Mouse (Mus musculus): ENCODE data around the gene Kdelc1. TPM values are rescaled to one million over a fixed set of nuclear protein-coding genes. Genes with fewer than 3 reads are reported as not detected.

Gene Kdelc1
- total RNA-seq, 2 experiments from 2014 or later, result 8.6 to 10.2 TPM

GRCm38 (mm10) chr1:44122256-44122655 is 3.6 kb upstream of the Kdelc1 start:
- H3K27ac ChIP-seq, result no peak overlapping the region
- TF ChIP-seq CTCF (conservative IDR thresholded peaks at IDR 0.05), result no peak
- H3K4me3 ChIP-seq, result no peak overlapping the region
- DNase-seq (ENCODE audit: low spot score in 2 of 2), result no peak

GRCm38 (mm10) chr1:44120074-44120406 is 1.4 kb upstream of the Kdelc1 start:
- no peak for TF ChIP-seq CTCF (conservative IDR thresholded peaks at IDR 0.05)
- Histone ChIP-seq H3K27ac (peak overlapping the region; percentile 98), H3K4me3 (peak overlapping the region; percentile 78)
- no peak for DNase-seq (ENCODE audit: low spot score in 2 of 2)

GRCm38 (mm10) chr1:44119201-44120073 is 829 bp upstream of the Kdelc1 start:
- DNase-seq (ENCODE audit: low spot score in 2 of 2), result peak; percentile 83
- TF ChIP-seq CTCF (conservative IDR thresholded peaks at IDR 0.05), result peak; percentile 73
- Histone ChIP-seq H3K4me3 (peak overlapping the region; percentile 78), H3K27ac (peak overlapping the region; percentile 98)

- Histone ChIP-seq H3K4me3 (peak overlapping the region; percentile 78), H3K27ac (0 out of 2 replicates have a peak overlapping the region, but pooled peaks have one; percentile 70)
- TF ChIP-seq CTCF (conservative IDR thresholded peaks at IDR 0.05), result no peak
- DNase-seq (ENCODE audit: low spot score in 2 of 2), result no peak
Measured at GRCm38 (mm10) chr1:44117571-44117970, 1.0 kb downstream of the Kdelc1 start.

GRCm38 (mm10) chr1:44102939-44103338 is 15.7 kb downstream of the Kdelc1 start:
- Histone ChIP-seq H3K4me3 (peak overlapping the region; percentile 77), H3K27ac (no peak overlapping the region)
- DNase-seq (ENCODE audit: low spot score in 2 of 2), result no peak
- TF ChIP-seq CTCF (conservative IDR thresholded peaks at IDR 0.05), result no peak

- H3K27ac ChIP-seq, result peak within 1 kb of the TSS; percentile 73
- H3K4me3 ChIP-seq, result peak within 1 kb of the TSS; percentile 77
- peak; percentile 41 for TF ChIP-seq CTCF (conservative IDR thresholded peaks at IDR 0.05)
- peak; percentile 93 to 94 for DNase-seq (ENCODE audit: low spot score in 2 of 2)
Measured at GRCm38 (mm10) chr1:44102259-44102717, 16.3 kb downstream of the Kdelc1 start, which contains the start of gene Tex30. Tex30 (minus strand) TSS chr1:44102441.

- no peak for TF ChIP-seq CTCF (conservative IDR thresholded peaks at IDR 0.05)
- Histone ChIP-seq H3K27ac (peak overlapping the region; percentile 72), H3K4me3 (peak overlapping the region; percentile 77)
- no peak for DNase-seq (ENCODE audit: low spot score in 2 of 2)
Measured at GRCm38 (mm10) chr1:44101448-44102225, 17.0 kb downstream of the Kdelc1 start.

- TF ChIP-seq CTCF (conservative IDR thresholded peaks at IDR 0.05), result peak; percentile 88
- peak; percentile 57 to 68 for DNase-seq (ENCODE audit: low spot score in 2 of 2)
- Histone ChIP-seq H3K27ac (no peak overlapping the region), H3K4me3 (no peak overlapping the region)
Measured at GRCm38 (mm10) chr1:44064625-44065024, 54.0 kb downstream of the Kdelc1 start.

GRCm38 (mm10) chr1:44063439-44063838 is 55.2 kb downstream of the Kdelc1 start:
- Histone ChIP-seq H3K27ac (no peak overlapping the region), H3K4me3 (no peak overlapping the region)
- DNase-seq (ENCODE audit: low spot score in 2 of 2), result no peak
- TF ChIP-seq CTCF (conservative IDR thresholded peaks at IDR 0.05), result no peak

GRCm38 (mm10) chr1:44061836-44062235 is 56.8 kb downstream of the Kdelc1 start, which contains the start of gene Gm8251:
Gm8251 (minus strand) TSS chr1:44061936.
- no peak within 1 kb of the TSS for H3K27ac ChIP-seq
- no peak within 1 kb of the TSS for H3K4me3 ChIP-seq
- no peak for TF ChIP-seq CTCF (conservative IDR thresholded peaks at IDR 0.05)
- no peak for DNase-seq (ENCODE audit: low spot score in 2 of 2)

GRCm38 (mm10) chr1:44057805-44058204 is 60.8 kb downstream of the Kdelc1 start:
- no peak for TF ChIP-seq CTCF (conservative IDR thresholded peaks at IDR 0.05)
- DNase-seq (ENCODE audit: low spot score in 2 of 2), result no peak
- Histone ChIP-seq H3K4me3 (no peak overlapping the region), H3K27ac (0 out of 2 replicates have a peak overlapping the region, but pooled peaks have one; percentile 5)

Other genes starting within 250 kb of the Kdelc1 start
- gene Tpp2, start 185.2 kb downstream of the Kdelc1 start, total RNA-seq (2021), result 10 to 100 TPM; 49.6 to 51.5 TPM
- gene Mettl21c, start 98.8 kb downstream of the Kdelc1 start, total RNA-seq (2021), result not detected
- gene Gm8251, start 56.9 kb downstream of the Kdelc1 start, total RNA-seq (2021), result not detected
- gene Tex30, start 16.4 kb downstream of the Kdelc1 start, total RNA-seq (2021), result 10 to 100 TPM in 1 of 2 experiments, 1 to 10 TPM in 1; 9.0 to 10.3 TPM
- gene Bivm, start 149 bp upstream of the Kdelc1 start, total RNA-seq (2021), result 10 to 100 TPM; 34.0 to 37.4 TPM
- 10 to 100 TPM; 19.7 to 22.1 TPM for gene Ercc5, start 28.9 kb upstream of the Kdelc1 start, total RNA-seq (2021)
- not detected for gene Mettl21e, start 100.2 kb upstream of the Kdelc1 start, total RNA-seq (2021)

Data from layer of hippocampus, adult 2 months (tissue).